Mouse (Mus musculus): ENCODE data around the gene Pik3c2b.

DNA sequence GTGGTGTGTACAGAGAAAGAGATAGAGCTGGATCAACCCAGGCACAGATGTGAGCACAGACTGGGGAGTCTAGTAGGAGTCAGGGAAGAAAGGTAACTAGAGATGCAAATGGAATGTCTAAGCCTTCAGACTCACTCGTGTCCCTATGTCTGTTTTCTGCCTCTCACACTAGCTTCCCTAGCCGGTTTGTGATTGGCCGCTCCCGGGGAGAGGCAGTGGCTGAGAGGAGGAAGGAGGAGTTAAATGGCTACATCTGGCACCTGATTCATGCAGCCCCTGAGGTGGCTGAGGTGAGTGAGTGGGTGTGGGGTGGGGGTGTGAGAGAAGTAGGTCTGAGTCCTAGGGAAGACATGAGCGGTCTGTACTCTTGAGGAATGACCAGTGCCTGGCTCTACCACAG lies 56.6 kb downstream of the Pik3c2b start:
- TF ChIP-seq POLR2AphosphoS2 (IDR thresholded peaks at IDR 0.05; ENCODE audit: insufficient read length, low read depth): no peak
- TF ChIP-seq CEBPB (IDR thresholded peaks at IDR 0.05; ENCODE audit: insufficient read depth, poor library complexity, severe bottlenecking): no peak
- TF ChIP-seq E2F4 (IDR thresholded peaks at IDR 0.05; ENCODE audit: insufficient read depth): no peak
- TF ChIP-seq USF1 (IDR thresholded peaks at IDR 0.05; ENCODE audit: low read depth): no peak
- TF ChIP-seq POLR2A (IDR thresholded peaks at IDR 0.05; ENCODE audit: insufficient read length, low read depth): no peak
- no peak for TF ChIP-seq MYOG (IDR thresholded peaks at IDR 0.05; ENCODE audit: control insufficient read depth in 1 of 3, insufficient read depth in 1 of 3, insufficient read length in 2 of 3, low read depth in 2 of 3)
- TF ChIP-seq REST (IDR thresholded peaks at IDR 0.05; ENCODE audit: insufficient read depth, insufficient read length): no peak
- TF ChIP-seq TCF12 (IDR thresholded peaks at IDR 0.05; ENCODE audit: insufficient read depth, poor library complexity, severe bottlenecking): no peak

Measured in myocyte (in vitro differentiated cells).